Mouse (Mus musculus): Measurements from ENCODE around the gene Cep72. TPM values are rescaled to one million over a fixed set of nuclear protein-coding genes. Genes with fewer than 3 reads are reported as not detected.

Gene Cep72
- polyA plus RNA-seq (2012; ENCODE audit: insufficient read depth, insufficient read length, low replicate concordance, missing spikeins) = not detected in 2 replicates

DNA sequence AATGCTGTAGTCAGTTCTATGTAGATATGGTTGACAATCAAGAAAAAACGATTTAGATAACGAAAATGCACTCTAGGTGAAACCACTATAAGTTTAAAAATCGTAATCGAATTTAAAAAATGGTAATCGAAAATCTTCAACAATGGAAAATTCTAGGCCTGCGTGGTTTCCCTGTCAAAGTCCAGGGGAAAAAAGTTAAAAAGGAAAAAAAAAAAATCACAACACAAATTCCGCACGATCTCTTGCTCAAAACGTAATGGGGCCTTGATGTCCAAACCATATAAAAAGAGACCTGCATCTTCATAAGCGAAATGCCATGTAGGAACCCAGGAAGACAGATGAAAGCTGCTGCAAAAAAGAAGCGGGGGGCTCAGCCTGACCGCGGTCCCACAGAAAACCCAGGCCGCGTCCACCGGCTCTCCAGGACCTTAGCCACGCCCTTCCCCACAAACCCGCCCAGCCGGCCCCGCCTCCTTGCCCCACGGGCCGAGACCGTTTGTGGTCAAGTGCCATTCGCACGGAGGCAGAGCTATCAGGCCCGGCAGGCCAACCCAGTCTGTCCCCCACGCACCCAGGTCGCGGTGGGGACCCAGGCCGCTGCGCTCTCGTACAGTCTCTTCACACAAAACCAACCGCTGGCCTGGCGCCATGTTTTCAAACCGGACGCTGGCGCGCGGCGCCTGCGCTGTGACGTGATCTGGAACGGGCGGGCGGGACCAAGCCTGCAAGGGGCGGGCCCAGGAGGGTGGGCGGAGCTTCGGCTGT lies at the start of gene Cep72:
Gene Cep72, minus strand, starts transcription at position 687 of the 765 bp plus-strand sequence.
- Histone ChIP-seq H3K4me3 (ENCODE audit: insufficient read depth, low read depth, low read length) (peak within 1 kb of the TSS; percentile 79), H3K4me1 (ENCODE audit: control insufficient read depth, insufficient read depth, low read length) (no peaks in the 10 kb centered on the region), H3K27ac (ENCODE audit: insufficient read depth, low read depth, low read length) (no peak within 1 kb of the TSS)
- 4% methylated on average over 48 of the region's 48 CpGs for WGBS
- TF ChIP-seq CTCF (IDR thresholded peaks at IDR 0.05; ENCODE audit: insufficient read depth, low read depth, low read length) (no peak), POLR2A (IDR thresholded peaks at IDR 0.05; ENCODE audit: insufficient read depth, low read depth, low read length) (no peak)

DNA sequence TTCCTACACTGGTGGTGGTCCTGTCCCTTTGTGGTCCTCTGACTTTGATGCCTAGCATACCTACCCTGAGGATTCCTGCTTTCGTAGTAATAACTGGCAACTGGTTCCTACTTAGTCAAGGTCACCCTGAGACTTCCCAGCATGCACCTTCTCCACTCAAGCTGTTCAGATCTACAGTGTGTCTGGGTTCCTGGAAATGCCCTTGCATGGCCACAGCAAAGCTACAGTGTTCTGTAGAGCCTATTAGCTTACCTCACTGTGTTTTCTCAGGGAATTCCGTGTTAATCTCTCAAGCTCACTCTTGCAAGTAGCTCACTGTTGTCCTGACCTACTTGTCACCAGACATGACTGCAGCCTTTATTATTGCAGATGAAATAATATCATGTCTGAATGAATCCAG lies 45.3 kb upstream of the Cep72 start:
- 84% methylated on average over 2 of the region's 2 CpGs for WGBS
- Histone ChIP-seq H3K4me1 (ENCODE audit: control insufficient read depth, insufficient read depth, low read length) (no peaks in the 10 kb centered on the region), H3K27ac (ENCODE audit: insufficient read depth, low read depth, low read length) (no peak overlapping the region), H3K4me3 (ENCODE audit: insufficient read depth, low read depth, low read length) (no peak overlapping the region)
- no peak for TF ChIP-seq CTCF (IDR thresholded peaks at IDR 0.05; ENCODE audit: insufficient read depth, low read depth, low read length)
- TF ChIP-seq POLR2A (IDR thresholded peaks at IDR 0.05; ENCODE audit: insufficient read depth, low read depth, low read length) = no peak

DNA sequence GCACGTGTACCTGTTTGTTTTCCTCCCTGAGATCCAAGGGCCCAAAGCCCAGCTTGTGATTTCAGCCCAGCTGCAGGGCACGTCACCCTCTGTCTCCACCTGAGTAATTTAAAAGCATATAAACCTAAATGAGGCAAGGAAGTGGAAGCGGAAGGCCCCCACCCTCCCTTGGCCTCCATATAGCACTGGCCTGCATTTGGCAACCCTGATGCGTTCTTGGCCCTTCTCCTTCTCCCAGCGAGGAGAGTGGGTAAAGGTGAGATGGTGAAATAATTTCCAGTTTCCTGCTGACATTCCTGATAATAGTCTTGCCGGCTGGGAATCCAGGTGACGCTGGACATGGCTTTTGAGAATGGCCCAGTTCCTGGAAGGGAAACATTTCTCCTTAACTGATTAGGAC lies 42.3 kb upstream of the Cep72 start:
- TF ChIP-seq POLR2A (IDR thresholded peaks at IDR 0.05; ENCODE audit: insufficient read depth, low read depth, low read length) (no peak), CTCF (IDR thresholded peaks at IDR 0.05; ENCODE audit: insufficient read depth, low read depth, low read length) (no peak)
- no peak overlapping the region for H3K4me3 ChIP-seq (ENCODE audit: insufficient read depth, low read depth, low read length)
- no peak overlapping the region for H3K27ac ChIP-seq (ENCODE audit: insufficient read depth, low read depth, low read length)
- H3K4me1 ChIP-seq (ENCODE audit: control insufficient read depth, insufficient read depth, low read length) = no peaks in the 10 kb centered on the region
- 93% methylated on average over 7 of the region's 7 CpGs for WGBS

DNA sequence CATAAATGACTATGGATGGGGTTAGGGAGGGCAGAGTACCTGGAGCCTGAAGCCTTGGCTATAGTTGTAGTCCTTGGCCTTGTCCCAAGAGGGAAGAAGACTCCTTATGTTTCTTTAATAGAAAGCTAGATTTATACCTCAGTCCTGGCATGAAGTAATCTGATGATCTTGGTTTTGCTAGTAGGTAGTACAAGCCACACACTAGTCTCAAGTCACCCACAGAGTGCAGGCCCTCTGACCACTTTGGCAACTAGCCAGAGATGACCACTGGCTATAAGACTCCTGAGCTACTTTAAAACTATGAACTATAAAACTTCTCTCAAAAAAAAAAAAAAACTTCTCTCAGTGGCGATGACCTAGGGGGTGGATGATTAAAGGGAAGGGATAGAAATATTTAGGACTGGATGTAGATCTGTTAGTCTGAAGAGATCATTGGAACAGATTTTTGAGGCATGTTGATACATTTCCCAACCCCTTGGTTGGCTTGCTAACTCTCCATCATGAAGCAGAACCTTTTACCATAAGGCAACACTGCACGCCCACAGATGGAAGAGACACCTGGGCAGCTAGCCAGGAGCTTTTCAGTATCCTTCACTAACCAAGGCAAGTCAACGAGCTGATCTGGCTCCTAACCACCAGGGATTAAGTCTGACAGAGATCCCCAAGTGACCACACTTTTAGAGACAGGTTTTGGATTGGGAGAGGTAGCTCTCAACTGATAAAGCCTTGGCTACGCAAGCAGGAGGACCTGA lies 40.9 kb upstream of the Cep72 start:
- TF ChIP-seq POLR2A (IDR thresholded peaks at IDR 0.05; ENCODE audit: insufficient read depth, low read depth, low read length) (no peak), CTCF (IDR thresholded peaks at IDR 0.05; ENCODE audit: insufficient read depth, low read depth, low read length) (no peak)
- H3K4me1 ChIP-seq (ENCODE audit: control insufficient read depth, insufficient read depth, low read length) = no peaks in the 10 kb centered on the region
- WGBS = 86% methylated on average over 4 of the region's 4 CpGs
- H3K27ac ChIP-seq (ENCODE audit: insufficient read depth, low read depth, low read length) = no peak overlapping the region
- no peak overlapping the region for H3K4me3 ChIP-seq (ENCODE audit: insufficient read depth, low read depth, low read length)

DNA sequence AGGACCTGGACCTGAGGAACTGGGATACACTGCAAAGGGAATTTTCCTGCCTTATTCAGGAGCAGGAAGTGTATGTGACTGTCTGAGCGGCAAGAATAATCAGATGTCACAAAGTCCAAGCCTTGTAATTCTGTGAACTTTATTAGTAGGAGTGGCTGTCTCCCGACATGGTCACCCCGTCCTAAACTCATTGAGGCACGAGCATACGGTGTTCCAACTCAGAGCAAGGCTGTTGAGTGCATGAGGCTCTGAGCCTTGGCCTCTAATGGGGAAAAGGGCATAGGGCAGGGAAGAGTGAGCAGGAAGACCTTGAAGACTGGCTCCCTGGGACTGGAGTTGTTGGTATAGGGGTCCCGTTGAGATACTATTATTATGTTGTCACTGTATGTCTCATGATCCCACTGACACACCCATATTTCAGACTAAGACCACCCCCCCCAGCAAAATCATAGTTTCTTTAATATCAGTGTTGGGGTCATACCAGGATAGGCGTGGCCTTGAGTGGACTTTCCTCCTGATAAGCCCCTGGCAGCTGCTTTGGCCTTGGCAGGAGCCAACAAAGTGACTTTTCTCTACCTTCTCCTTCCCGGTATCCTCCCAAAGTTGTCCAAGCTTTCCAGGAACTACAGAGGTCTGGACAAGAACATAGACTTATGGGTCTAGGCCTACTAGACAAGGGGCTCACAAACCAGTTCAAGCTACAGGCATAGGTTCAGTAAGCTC lies 40.2 kb upstream of the Cep72 start:
- Histone ChIP-seq H3K4me1 (ENCODE audit: control insufficient read depth, insufficient read depth, low read length) (no peaks in the 10 kb centered on the region), H3K27ac (ENCODE audit: insufficient read depth, low read depth, low read length) (no peak overlapping the region), H3K4me3 (ENCODE audit: insufficient read depth, low read depth, low read length) (no peak overlapping the region)
- 90% methylated on average over 8 of the region's 8 CpGs for WGBS
- TF ChIP-seq POLR2A (IDR thresholded peaks at IDR 0.05; ENCODE audit: insufficient read depth, low read depth, low read length) (no peak), CTCF (IDR thresholded peaks at IDR 0.05; ENCODE audit: insufficient read depth, low read depth, low read length) (no peak)

DNA sequence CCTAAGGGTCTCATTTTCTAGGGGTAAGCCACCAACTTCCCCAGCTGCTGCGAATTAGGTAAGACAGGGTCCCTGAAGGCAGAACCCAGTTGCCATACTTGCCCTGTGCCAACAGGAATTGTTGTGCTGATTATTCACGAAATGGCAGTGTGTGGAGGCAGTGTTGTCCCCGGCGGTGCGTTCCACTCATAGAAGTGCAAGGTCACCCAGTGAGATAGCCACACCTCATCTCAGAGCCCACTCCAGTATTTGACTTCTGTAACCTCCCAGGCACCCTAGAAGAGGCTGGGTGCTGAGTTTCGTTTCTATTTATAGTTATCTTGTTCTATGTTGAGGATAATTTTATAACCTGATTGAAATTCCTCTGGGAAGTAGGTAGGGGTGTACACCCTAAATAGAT lies 36.8 kb upstream of the Cep72 start:
- no peak for TF ChIP-seq CTCF (IDR thresholded peaks at IDR 0.05; ENCODE audit: insufficient read depth, low read depth, low read length)
- TF ChIP-seq POLR2A (IDR thresholded peaks at IDR 0.05; ENCODE audit: insufficient read depth, low read depth, low read length) = no peak
- Histone ChIP-seq H3K27ac (ENCODE audit: insufficient read depth, low read depth, low read length) (no peak overlapping the region), H3K4me3 (ENCODE audit: insufficient read depth, low read depth, low read length) (no peak overlapping the region), H3K4me1 (ENCODE audit: control insufficient read depth, insufficient read depth, low read length) (no peaks in the 10 kb centered on the region)
- 76% methylated on average over 6 of the region's 6 CpGs for WGBS

GRCm38 (mm10) chr13:74096715-74097363 lies 34.7 kb upstream of the Cep72 start:
- WGBS = 42% methylated on average over 2 of the region's 2 CpGs
- H3K4me1 ChIP-seq (ENCODE audit: control insufficient read depth, insufficient read depth, low read length) = no peaks in the 10 kb centered on the region
- TF ChIP-seq CTCF (IDR thresholded peaks at IDR 0.05; ENCODE audit: insufficient read depth, low read depth, low read length) (peak; percentile 46; the same call in 1 of the 2 replicates), POLR2A (IDR thresholded peaks at IDR 0.05; ENCODE audit: insufficient read depth, low read depth, low read length) (no peak)
- H3K4me3 ChIP-seq (ENCODE audit: insufficient read depth, low read depth, low read length) = no peak overlapping the region
- H3K27ac ChIP-seq (ENCODE audit: insufficient read depth, low read depth, low read length) = no peak overlapping the region

DNA sequence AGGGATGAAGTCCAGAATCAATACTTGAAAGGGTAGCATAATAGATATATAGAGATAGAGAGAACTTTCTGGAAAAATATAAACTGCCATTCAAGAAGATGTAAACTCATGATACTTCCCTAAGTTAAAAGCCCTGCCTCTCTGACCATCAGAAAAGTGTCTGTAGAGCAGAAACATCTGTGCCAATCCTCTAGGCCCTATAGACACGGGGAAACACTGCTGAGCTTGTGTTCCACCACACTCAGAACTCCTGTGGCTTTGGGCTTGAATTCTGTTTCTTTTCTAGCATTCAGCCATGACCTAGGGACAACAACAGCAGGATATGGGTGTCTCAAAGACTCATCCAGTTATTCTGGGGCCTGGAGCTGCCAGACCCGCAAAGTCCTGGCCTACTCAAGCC lies 33.8 kb upstream of the Cep72 start:
- WGBS = 69% methylated on average over 2 of the region's 2 CpGs

More for the DNA sequence above, 33.8 kb upstream of the Cep72 start:
- H3K4me3 ChIP-seq (ENCODE audit: insufficient read depth, low read depth, low read length) = no peak overlapping the region
- no peaks in the 10 kb centered on the region for H3K4me1 ChIP-seq (ENCODE audit: control insufficient read depth, insufficient read depth, low read length)
- H3K27ac ChIP-seq (ENCODE audit: insufficient read depth, low read depth, low read length) = no peak overlapping the region
- TF ChIP-seq CTCF (IDR thresholded peaks at IDR 0.05; ENCODE audit: insufficient read depth, low read depth, low read length) (no peak), POLR2A (IDR thresholded peaks at IDR 0.05; ENCODE audit: insufficient read depth, low read depth, low read length) (no peak)

All from olfactory bulb, adult 2 months (tissue).